Comparison of ENCODE assay signal across 8 mouse cellular contexts in the genomic region with DNA sequence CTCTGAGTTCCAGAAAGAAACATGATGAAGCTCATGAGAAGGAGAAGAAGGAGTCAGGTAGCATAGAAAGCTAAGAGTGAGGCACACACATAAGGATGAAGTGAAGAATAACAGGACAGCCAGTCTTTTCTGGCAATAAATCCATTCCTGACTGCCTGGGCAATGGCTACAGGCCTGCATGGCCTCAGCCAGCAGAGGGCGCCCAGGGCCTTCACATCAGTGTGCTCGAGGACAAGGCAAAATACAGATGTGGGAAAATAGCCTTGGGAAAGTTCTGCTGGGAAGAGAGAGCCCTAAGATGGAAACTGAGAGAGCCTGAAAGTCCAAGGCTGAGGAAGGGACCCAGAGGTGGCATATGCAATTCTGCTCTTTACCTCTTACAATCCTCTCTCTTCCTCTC. TPM values are rescaled to one million over a fixed set of nuclear protein-coding genes. Genes with fewer than 3 reads are reported as not detected.
DNase-seq lines count a peak whose midpoint lies in the region; ATAC-seq and TF ChIP-seq lines count a peak whose summit lies in the region.
"Had no signal": no experiment of that assay in that cellular context is flagged by ENCODE, and none has a peak within 500 bp of the region (broad histone marks: within the 10 kb centered on the region; RNA-seq: fewer than 3 reads in every experiment).

No protein-coding gene starts in this region.

- no peaks in the 10 kb centered on the region for H3K27me3 ChIP-seq in intestine, embryonic 16.5 days (replicated peaks; ENCODE audit: control insufficient read depth, insufficient read depth, low read length)
- no peaks in the 10 kb centered on the region for H3K27me3 ChIP-seq in midbrain, embryonic 11.5 days (ENCODE audit: control insufficient read depth, insufficient read depth, low read length)

- H3K4me2 ChIP-seq in intestine, embryonic 16.5 days (ENCODE audit: low read depth, low read length): no peak overlapping the region
- no peak overlapping the region for H3K4me2 ChIP-seq in midbrain, embryonic 11.5 days

- no peaks in the 10 kb centered on the region for H3K4me1 ChIP-seq in cortical plate, adult 2 months (ENCODE audit: control insufficient read depth, insufficient read depth, low read length)
- no peaks in the 10 kb centered on the region for H3K4me1 ChIP-seq in intestine, embryonic 16.5 days (ENCODE audit: control insufficient read depth, insufficient read depth, low read length)
- no peaks in the 10 kb centered on the region for H3K4me1 ChIP-seq in midbrain, embryonic 11.5 days (ENCODE audit: control insufficient read depth, insufficient read depth, low read length)

- TF ChIP-seq CTCF in cortical plate, adult 2 months (IDR thresholded peaks at IDR 0.05; ENCODE audit: extremely low read depth, insufficient read depth, low read length): peak; percentile 91

- TF ChIP-seq POLR2A in cortical plate, adult 2 months (IDR thresholded peaks at IDR 0.05; ENCODE audit: extremely low read depth, insufficient read depth, low read length): no peak

- no peaks in the 10 kb centered on the region for H3K9me3 ChIP-seq in intestine, embryonic 16.5 days (ENCODE audit: control insufficient read depth, low read length)
- no peaks in the 10 kb centered on the region for H3K9me3 ChIP-seq in midbrain, embryonic 11.5 days (ENCODE audit: control insufficient read depth, low read length)

- peak; percentile 87 for DNase-seq in adrenal gland, postnatal 14 days
- peak; percentile 88 for DNase-seq in gastrocnemius, postnatal 10 days
- peak; percentile 16 to 81 for DNase-seq in left cerebral cortex, adult 9 months (ENCODE audit: low spot score in 2 of 2)
- DNase-seq in midbrain, embryonic 11.5 days (ENCODE audit: low spot score, missing footprints): peak; percentile 98
- DNase-seq in spleen, postnatal 4 days (ENCODE audit: low spot score in 2 of 2): peak; percentile 14 to 63

- no peak overlapping the region for H3K27ac ChIP-seq in cortical plate, adult 2 months (ENCODE audit: insufficient read depth, low read length)
- H3K27ac ChIP-seq in intestine, embryonic 16.5 days (ENCODE audit: low read length): no peak overlapping the region
- H3K27ac ChIP-seq in midbrain, embryonic 11.5 days (ENCODE audit: low read depth, low read length): no peak overlapping the region

- no peak overlapping the region for H3K9ac ChIP-seq in intestine, embryonic 16.5 days (ENCODE audit: low read depth, low read length)
- no peak overlapping the region for H3K9ac ChIP-seq in midbrain, embryonic 11.5 days (ENCODE audit: low read length)

- H3K4me3 ChIP-seq in cortical plate, adult 2 months (ENCODE audit: insufficient read depth, low read length): no peak overlapping the region
- no peak overlapping the region for H3K4me3 ChIP-seq in intestine, embryonic 16.5 days (ENCODE audit: low read length)
- H3K4me3 ChIP-seq in midbrain, embryonic 11.5 days (ENCODE audit: low read depth, low read length): no peak overlapping the region
- H3K4me3 ChIP-seq: myocyte had no signal

- 0% methylated on average over 2 of the region's 2 CpGs for WGBS in intestine, embryonic 16.5 days
- WGBS in midbrain, embryonic 11.5 days: 0% methylated on average over 2 of the region's 2 CpGs

- peak; percentile 77; the same call in 1 of the 2 replicates for ATAC-seq in intestine, embryonic 16.5 days
- ATAC-seq in midbrain, embryonic 11.5 days (ENCODE audit: low FRiP score): peak; percentile 89

- H3K36me3 ChIP-seq in intestine, embryonic 16.5 days (ENCODE audit: control insufficient read depth, insufficient read depth, low read length): no peaks in the 10 kb centered on the region
- H3K36me3 ChIP-seq in midbrain, embryonic 11.5 days (ENCODE audit: control insufficient read depth, insufficient read depth, low read length): no peaks in the 10 kb centered on the region

RNA-seq across cellular contexts. Expression of gene Trim32, which starts 49.9 kb away (rescaled TPM):
- total RNA-seq in adrenal gland, postnatal 14 days (2021): 21.4 and 25.5 TPM in 2 replicates
- 133 and 139 TPM in 2 replicates for polyA plus RNA-seq in cortical plate, adult 2 months (2012; rRNA removed)
- 10 to 100 TPM; 12.5 to 13.3 TPM for total RNA-seq in gastrocnemius, postnatal 10 days (2021)
- 39.9 and 42.4 TPM in 2 replicates for polyA plus RNA-seq in intestine, embryonic 16.5 days (2015; fragmentation: Nextera tagmentation; extraction: Ambion mirVana)
- 67.1 and 71.3 TPM in 2 replicates for polyA plus RNA-seq in midbrain, embryonic 11.5 days (2014; fragmentation: Nextera tagmentation; extraction: Ambion mirVana)

Comparison
In these comparisons a context has a peak if more than half of its experiments do, and no peak if none do; other contexts are left out.
1. DNase-seq: peak in every context shown above with its lines; median percentile 98 in midbrain, embryonic 11.5 days; 88 in gastrocnemius, postnatal 10 days; 87 in adrenal gland, postnatal 14 days; 48 in left cerebral cortex, adult 9 months; 38 in spleen, postnatal 4 days.